Mouse (Mus musculus): ENCODE data around the gene Phc2. TPM values are rescaled to one million over a fixed set of nuclear protein-coding genes. Genes with fewer than 3 reads are reported as not detected.

The Phc2 gene
- total and polyA plus RNA-seq, 3 experiments: 23.7 to 65.5 TPM; not detected in 1

DNA sequence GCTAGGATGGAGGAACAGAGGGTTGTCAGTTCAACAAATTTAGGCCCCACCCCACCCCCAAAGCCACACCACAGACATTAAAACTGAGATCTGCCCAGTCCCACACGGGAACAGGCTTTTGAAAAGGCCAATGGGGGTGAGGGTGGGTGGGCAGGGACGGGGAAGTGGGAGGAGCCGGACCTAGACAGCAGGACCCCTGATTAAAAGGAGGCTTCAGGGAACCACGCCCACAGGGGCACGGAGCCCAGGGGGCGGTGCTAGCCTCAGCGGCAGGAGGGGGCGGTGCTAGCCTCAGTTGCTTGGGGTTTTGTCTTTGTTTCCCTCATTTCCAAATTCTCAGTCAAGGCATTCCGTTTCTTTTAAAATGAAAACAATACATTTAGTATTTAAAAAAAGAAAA lies 141.1 kb downstream of the Phc2 start:
- Histone ChIP-seq H3K4me3 (ENCODE audit: control insufficient read depth in 1 of 2, insufficient read depth in 1 of 2, low read depth in 2 of 2, low read length in 2 of 2) (peak overlapping the region in 1 of 2 experiments; percentile 36; a peak in 1 of 4 replicates), H3K9ac (ENCODE audit: control insufficient read depth, low read depth, low read length, poor library complexity, severe bottlenecking) (no peak overlapping the region), H3K27ac (ENCODE audit: control insufficient read depth, low read depth, low read length) (no peak overlapping the region), H3K9me3 (replicated peaks; ENCODE audit: insufficient read depth, low read length) (no peaks in the 10 kb centered on the region), H3K36me3 (ENCODE audit: control insufficient read depth in 1 of 2, insufficient read depth in 2 of 2, low read length in 2 of 2) (no peaks in the 10 kb centered on the region), H3K79me2 (ENCODE audit: control insufficient read depth, insufficient read depth, low read length, poor library complexity) (no peaks in the 10 kb centered on the region), H3K27me3 (ENCODE audit: control insufficient read depth in 1 of 2, insufficient read depth in 2 of 2, low read length in 2 of 2) (no peaks in the 10 kb centered on the region), H3K4me1 (ENCODE audit: control insufficient read depth in 1 of 2, insufficient read depth in 2 of 2, low read length in 2 of 2) (peaks cover 0 to 10% of the 10 kb centered on the region in 2 experiments; a peak in 1 of 4 replicates)
- DNase-seq (ENCODE audit: low read depth, low spot score): peak; percentile 72
- no peak for TF ChIP-seq CHD2 (IDR thresholded peaks at IDR 0.05; ENCODE audit: low read length)

DNA sequence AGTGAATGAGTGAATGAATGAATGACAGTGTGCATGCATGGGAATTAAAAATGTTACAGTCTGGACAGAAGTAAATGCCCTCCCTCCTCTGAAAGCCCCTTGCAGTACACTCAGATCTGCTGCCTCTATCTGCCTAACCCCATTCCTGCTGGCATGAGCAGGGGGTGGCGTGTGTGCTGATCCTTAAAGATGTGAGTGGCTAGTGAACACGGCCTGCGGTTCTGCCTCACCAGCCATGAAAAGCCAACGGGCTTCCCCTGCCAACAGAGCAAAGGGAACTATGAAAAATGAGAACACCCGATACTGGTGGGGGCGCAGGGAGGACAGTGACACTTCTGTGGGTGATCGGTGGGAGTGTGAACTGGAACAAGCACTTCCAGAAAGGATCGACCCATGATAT lies 142.3 kb downstream of the Phc2 start:
- no peak for TF ChIP-seq CHD1 (IDR thresholded peaks at IDR 0.05; ENCODE audit: low read depth, low read length)
- H3K4me1 ChIP-seq (ENCODE audit: control insufficient read depth in 1 of 2, insufficient read depth in 2 of 2, low read length in 2 of 2): peaks cover 0 to 15% of the 10 kb centered on the region in 2 experiments; a peak in 3 of 4 replicates
- H3K36me3 ChIP-seq (ENCODE audit: control insufficient read depth in 1 of 2, insufficient read depth in 2 of 2, low read length in 2 of 2): peaks cover 0 to 4% of the 10 kb centered on the region in 2 experiments; a peak in 2 of 4 replicates
- H3K9ac ChIP-seq (ENCODE audit: control insufficient read depth, low read depth, low read length, poor library complexity, severe bottlenecking): no peak overlapping the region
- no peaks in the 10 kb centered on the region for H3K79me2 ChIP-seq (ENCODE audit: control insufficient read depth, insufficient read depth, low read length, poor library complexity)
- DNase-seq (ENCODE audit: low read depth, low spot score): no peak
- H3K4me3 ChIP-seq (ENCODE audit: control insufficient read depth in 1 of 2, insufficient read depth in 1 of 2, low read depth in 2 of 2, low read length in 2 of 2): no peak overlapping the region
- no peaks in the 10 kb centered on the region for H3K27me3 ChIP-seq (ENCODE audit: control insufficient read depth in 1 of 2, insufficient read depth in 2 of 2, low read length in 2 of 2)
- no peak overlapping the region for H3K27ac ChIP-seq (ENCODE audit: control insufficient read depth, low read depth, low read length)
- H3K9me3 ChIP-seq (replicated peaks; ENCODE audit: insufficient read depth, low read length): no peaks in the 10 kb centered on the region

DNA sequence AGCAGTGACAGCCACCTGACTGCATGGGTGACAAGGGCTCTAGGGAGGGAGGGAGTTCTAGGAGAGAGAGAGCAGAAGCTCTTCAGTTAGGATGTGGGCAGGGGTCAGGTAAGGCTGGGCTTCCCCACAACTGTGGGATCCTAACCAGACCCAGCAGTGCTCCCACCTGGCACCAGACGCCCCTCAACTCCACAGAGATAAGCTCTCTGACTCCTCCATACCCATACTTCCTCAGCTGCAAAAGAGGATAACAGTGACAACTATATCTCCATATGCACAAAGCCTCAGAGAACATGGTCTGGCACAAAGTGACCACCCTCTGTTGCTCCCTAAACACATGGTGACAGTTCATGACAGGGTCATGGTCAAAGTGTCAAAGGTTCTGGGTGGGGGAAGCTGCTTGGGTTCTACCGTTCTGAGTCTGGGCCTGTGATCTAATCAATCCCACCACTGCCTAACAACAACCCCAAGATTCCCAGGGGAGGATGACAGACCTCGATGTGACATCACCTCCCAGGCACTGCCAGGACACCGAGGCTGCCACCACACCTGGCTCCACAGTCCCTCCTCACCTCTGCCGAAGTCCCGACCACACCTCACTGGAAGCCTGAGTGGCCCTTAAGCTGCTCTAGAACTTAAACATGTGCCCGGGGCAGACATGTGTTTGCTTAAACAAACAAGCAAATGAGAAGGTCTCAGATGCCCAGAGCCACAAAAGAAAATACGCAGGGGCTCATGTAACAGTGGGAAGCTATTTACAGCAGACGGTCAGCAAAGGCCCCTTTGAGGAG lies 147.4 kb downstream of the Phc2 start:
- peak; percentile 46 for DNase-seq (ENCODE audit: low read depth, low spot score)
- Histone ChIP-seq H3K36me3 (ENCODE audit: control insufficient read depth in 1 of 2, insufficient read depth in 2 of 2, low read length in 2 of 2) (peaks cover 0 to 16% of the 10 kb centered on the region in 2 experiments; a peak in 2 of 4 replicates), H3K27ac (ENCODE audit: control insufficient read depth, low read depth, low read length) (no peak overlapping the region), H3K4me3 (ENCODE audit: control insufficient read depth in 1 of 2, insufficient read depth in 1 of 2, low read depth in 2 of 2, low read length in 2 of 2) (no peak overlapping the region), H3K9me3 (replicated peaks; ENCODE audit: insufficient read depth, low read length) (no peaks in the 10 kb centered on the region), H3K27me3 (ENCODE audit: control insufficient read depth in 1 of 2, insufficient read depth in 2 of 2, low read length in 2 of 2) (no peaks in the 10 kb centered on the region), H3K9ac (ENCODE audit: control insufficient read depth, low read depth, low read length, poor library complexity, severe bottlenecking) (no peak overlapping the region), H3K4me1 (ENCODE audit: control insufficient read depth in 1 of 2, insufficient read depth in 2 of 2, low read length in 2 of 2) (peaks cover 8 to 23% of the 10 kb centered on the region in 2 experiments), H3K79me2 (ENCODE audit: control insufficient read depth, insufficient read depth, low read length, poor library complexity) (peaks cover 15% of the 10 kb centered on the region)
- TF ChIP-seq POLR2A (IDR thresholded peaks at IDR 0.05; ENCODE audit: control insufficient read depth in 1 of 2, insufficient read depth in 1 of 2, low read depth in 1 of 2, low read length in 2 of 2, poor library complexity in 1 of 2): no peak
- peak; percentile 66 for TF ChIP-seq GATA1 (IDR thresholded peaks at IDR 0.05; ENCODE audit: low read depth, low read length)
- TF ChIP-seq TCF12 (IDR thresholded peaks at IDR 0.05; ENCODE audit: low read depth, low read length): peak; percentile 65; the same call in 1 of the 2 replicates
- no peak for TF ChIP-seq NELFE (IDR thresholded peaks at IDR 0.05; ENCODE audit: low read depth, low read length)
- TF ChIP-seq RCOR1 (IDR thresholded peaks at IDR 0.05; ENCODE audit: low read depth, low read length): no peak
- no peak for TF ChIP-seq POLR2AphosphoS2 (IDR thresholded peaks at IDR 0.05; ENCODE audit: low read length)
- TF ChIP-seq TBP (IDR thresholded peaks at IDR 0.05; ENCODE audit: low read depth, low read length): no peak
- no peak for TF ChIP-seq RAD21 (IDR thresholded peaks at IDR 0.05; ENCODE audit: low read depth, low read length)
- no peak for TF ChIP-seq BHLHE40 (IDR thresholded peaks at IDR 0.05; ENCODE audit: borderline replicate concordance, low read depth, low read length)
- TF ChIP-seq TAL1 (IDR thresholded peaks at IDR 0.05; ENCODE audit: low read length): peak; percentile 71
- no peak for TF ChIP-seq ZC3H11A (IDR thresholded peaks at IDR 0.05; ENCODE audit: low read depth, low read length)
- no peak for TF ChIP-seq KAT2A (conservative IDR thresholded peaks at IDR 0.05; ENCODE audit: low read depth, low read length)
- no peak for TF ChIP-seq HCFC1 (IDR thresholded peaks at IDR 0.05; ENCODE audit: low read depth, low read length)
- no peak for TF ChIP-seq ELF1 (IDR thresholded peaks at IDR 0.05; ENCODE audit: low read depth, low read length)
- TF ChIP-seq USF1 (IDR thresholded peaks at IDR 0.05; ENCODE audit: low read depth, low read length): no peak
- no peak for TF ChIP-seq SMC3 (IDR thresholded peaks at IDR 0.05; ENCODE audit: low read depth, low read length)
- no peak for TF ChIP-seq MAZ (IDR thresholded peaks at IDR 0.05; ENCODE audit: low read depth, low read length)
- TF ChIP-seq ZKSCAN1 (IDR thresholded peaks at IDR 0.05; ENCODE audit: low read depth, low read length): no peak
- no peak for TF ChIP-seq CHD1 (IDR thresholded peaks at IDR 0.05; ENCODE audit: low read depth, low read length)
- peak; percentile 38; the same call in 1 of the 2 replicates for TF ChIP-seq ETS1 (IDR thresholded peaks at IDR 0.05; ENCODE audit: low read depth, low read length)
- TF ChIP-seq POLR2AphosphoS5 (IDR thresholded peaks at IDR 0.05; ENCODE audit: borderline replicate concordance, low read depth, low read length): no peak
- TF ChIP-seq USF2 (IDR thresholded peaks at IDR 0.05; ENCODE audit: borderline replicate concordance in 1 of 2, insufficient read depth in 1 of 2, low read depth in 1 of 2, low read length in 2 of 2): no peak
- TF ChIP-seq MAX (IDR thresholded peaks at IDR 0.05; ENCODE audit: low read length): no peak
- no peak for TF ChIP-seq ZMIZ1 (IDR thresholded peaks at IDR 0.05; ENCODE audit: low read depth, low read length)

Measured in MEL (cell line).